13 mouse cellular contexts compared by ENCODE assay signal in genomic region chr6:142998221-142998999, GRCm38 (mm10). TPM values are rescaled to one million over a fixed set of nuclear protein-coding genes. Genes with fewer than 3 reads are reported as not detected.
A peak's percentile ranks its signal among the peaks of the same experiment; 100 is the strongest.
DNase-seq lines count a peak whose midpoint lies in the region; ATAC-seq and TF ChIP-seq lines count a peak whose summit lies in the region.
"Had no signal": no experiment of that assay in that cellular context is flagged by ENCODE, and none has a peak within 500 bp of the region (broad histone marks: within the 10 kb centered on the region; RNA-seq: fewer than 3 reads in every experiment).

No protein-coding gene starts in this region.

- no peaks in the 10 kb centered on the region for H3K27me3 ChIP-seq in heart, adult 2 months (ENCODE audit: control insufficient read depth, insufficient read depth, low read length)
- H3K27me3 ChIP-seq in heart, embryonic 11.5 days (ENCODE audit: control insufficient read depth, insufficient read depth, low read length), result no peaks in the 10 kb centered on the region
- no peaks in the 10 kb centered on the region for H3K27me3 ChIP-seq in kidney, embryonic 15.5 days
- H3K27me3 ChIP-seq: embryonic facial prominence, embryonic 12.5 days; liver, embryonic 13.5 days had no signal

- no peak for TF ChIP-seq CTCF in heart, adult 2 months (IDR thresholded peaks at IDR 0.05)

- H3K36me3 ChIP-seq in heart, adult 2 months (ENCODE audit: control insufficient read depth, insufficient read depth, low read length), result no peaks in the 10 kb centered on the region
- H3K36me3 ChIP-seq in heart, embryonic 11.5 days (ENCODE audit: control insufficient read depth, insufficient read depth, low read length), result no peaks in the 10 kb centered on the region
- no peaks in the 10 kb centered on the region for H3K36me3 ChIP-seq in kidney, embryonic 15.5 days
- H3K36me3 ChIP-seq: embryonic facial prominence, embryonic 12.5 days; liver, embryonic 13.5 days had no signal

- H3K9ac ChIP-seq in heart, adult 2 months (ENCODE audit: low read depth, low read length), result no peak overlapping the region
- H3K9ac ChIP-seq in heart, embryonic 11.5 days (ENCODE audit: low read depth, low read length), result no peak overlapping the region
- no peak overlapping the region for H3K9ac ChIP-seq in kidney, embryonic 15.5 days
- H3K9ac ChIP-seq: embryonic facial prominence, embryonic 12.5 days; liver, embryonic 13.5 days had no signal

- no peak for ATAC-seq in heart, embryonic 11.5 days (replicated peaks; ENCODE audit: insufficient number of reproducible peaks, low FRiP score, low TSS enrichment)
- ATAC-seq in kidney, embryonic 15.5 days (replicated peaks; ENCODE audit: low FRiP score), result no peak
- ATAC-seq: forebrain, embryonic 14.5 days had no signal

- H3K4me3 ChIP-seq in heart, adult 2 months, result no peak overlapping the region
- no peak overlapping the region for H3K4me3 ChIP-seq in heart, embryonic 11.5 days (ENCODE audit: low read depth, low read length)
- H3K4me3 ChIP-seq in kidney, embryonic 15.5 days (replicated peaks), result no peak overlapping the region
- H3K4me3 ChIP-seq: embryonic facial prominence, embryonic 12.5 days; liver, embryonic 13.5 days had no signal

- intact Hi-C loops in heart, adult 2 months (cut with DNase I), result no loop called here

- peaks cover 1% of the 10 kb centered on the region; the same call in 1 of the 2 replicates for H3K4me1 ChIP-seq in heart, adult 2 months (ENCODE audit: control insufficient read depth, insufficient read depth, low read length)
- H3K4me1 ChIP-seq in heart, embryonic 11.5 days (ENCODE audit: control insufficient read depth, insufficient read depth, low read length), result peaks cover 10% of the 10 kb centered on the region; the same call in 1 of the 2 replicates
- H3K4me1 ChIP-seq in kidney, embryonic 15.5 days, result peaks cover 13% of the 10 kb centered on the region
- H3K4me1 ChIP-seq: liver, embryonic 13.5 days had no signal

- WGBS in heart, adult 2 months, result 47% methylated on average over 12 of the region's 12 CpGs
- WGBS in heart, embryonic 11.5 days (ENCODE audit: insufficient replicate concordance), result 62% methylated on average over 12 of the region's 12 CpGs
- WGBS in kidney, embryonic 15.5 days, result 54% methylated on average over 12 of the region's 12 CpGs

- DNase-seq in heart, adult 2 months, result peak in 1 of 2 experiments; percentile 45
- peak; percentile 68 to 76 for DNase-seq in kidney, adult 8-10 months
- DNase-seq in fat pad, adult 2 months (ENCODE audit: extremely low read depth, low read depth, low spot score), result peak; percentile 34
- DNase-seq in gonadal fat pad, adult 2 months (ENCODE audit: low read depth), result peak; percentile 42
- DNase-seq in thymus, postnatal 14 days, result no peak
- DNase-seq: cerebellum, postnatal 36 days; layer of hippocampus, adult 9-11 months; liver, embryonic 13.5 days had no signal

- no peak for TF ChIP-seq POLR2A in heart, adult 2 months (IDR thresholded peaks at IDR 0.05; ENCODE audit: insufficient read depth, low read depth, low read length)

- 0 out of 2 replicates have a peak, but pooled peaks have one; percentile 26 for TF ChIP-seq EP300 in heart, adult 2 months (IDR thresholded peaks at IDR 0.05; ENCODE audit: insufficient read depth, low read depth, low read length)

- H3K27ac ChIP-seq in heart, adult 2 months, result no peak overlapping the region
- no peak overlapping the region for H3K27ac ChIP-seq in heart, embryonic 11.5 days (ENCODE audit: low read depth, low read length)
- no peak overlapping the region for H3K27ac ChIP-seq in kidney, embryonic 15.5 days
- H3K27ac ChIP-seq: embryonic facial prominence, embryonic 12.5 days; liver, embryonic 13.5 days; stomach, postnatal 0 days had no signal

- H3K9me3 ChIP-seq in heart, embryonic 11.5 days (replicated peaks; ENCODE audit: control insufficient read depth, low read length), result no peaks in the 10 kb centered on the region
- no peaks in the 10 kb centered on the region for H3K9me3 ChIP-seq in kidney, embryonic 15.5 days (replicated peaks)
- H3K9me3 ChIP-seq: embryonic facial prominence, embryonic 12.5 days; liver, embryonic 13.5 days had no signal

- H3K4me2 ChIP-seq in heart, embryonic 11.5 days, result no peak overlapping the region
- no peak overlapping the region for H3K4me2 ChIP-seq in kidney, embryonic 15.5 days
- H3K4me2 ChIP-seq: embryonic facial prominence, embryonic 12.5 days; liver, embryonic 13.5 days had no signal

- H3K79me2 ChIP-seq in heart, adult 2 months (replicated peaks; ENCODE audit: control insufficient read depth, insufficient read depth, low read length), result no peaks in the 10 kb centered on the region

RNA-seq across cellular contexts. Expression of gene St8sia1, which starts 34.2 kb away (rescaled TPM):
- under 1 TPM; 0.10 to 0.11 TPM for total RNA-seq in heart, adult 2 months (2021)
- 0.10 and 0.15 TPM in 2 replicates for polyA plus RNA-seq in heart, adult 2 months (2012; rRNA removed)
- polyA plus RNA-seq in heart, embryonic 11.5 days (2014; fragmentation: Nextera tagmentation; extraction: Ambion mirVana), result 3.6 and 5.2 TPM in 2 replicates
- 3.0 and 3.1 TPM in 2 replicates for polyA plus RNA-seq in kidney, embryonic 15.5 days (2015; fragmentation: Nextera tagmentation; extraction: Ambion mirVana)
- polyA plus RNA-seq in gonadal fat pad, adult 2 months (2012; rRNA removed), result 0.04 and 0.08 TPM in 2 replicates
